Mouse (Mus musculus): ENCODE measurements at regions not wholly inside any gene's neighbourhood (a gene's known extent, or its start where the extent isn't known, plus 50 kb on each side); places are given as distances from the start of the nearest gene placed in this dataset.
"Not testable (repeated sequence)": the region's sequence is repeated elsewhere in the genome, so short reads cannot be mapped to it uniquely, and the experiment has no call there.

GRCm38 (mm10) chr8:28371752-28372151 lies 924.3 kb downstream of the Poteg start:
- DNase-seq (ENCODE audit: low read depth) = no peak

- no peak for DNase-seq (ENCODE audit: low read depth)
Observed at GRCm38 (mm10) chr8:28400141-28400540, 952.7 kb downstream of the Poteg start.

DNA sequence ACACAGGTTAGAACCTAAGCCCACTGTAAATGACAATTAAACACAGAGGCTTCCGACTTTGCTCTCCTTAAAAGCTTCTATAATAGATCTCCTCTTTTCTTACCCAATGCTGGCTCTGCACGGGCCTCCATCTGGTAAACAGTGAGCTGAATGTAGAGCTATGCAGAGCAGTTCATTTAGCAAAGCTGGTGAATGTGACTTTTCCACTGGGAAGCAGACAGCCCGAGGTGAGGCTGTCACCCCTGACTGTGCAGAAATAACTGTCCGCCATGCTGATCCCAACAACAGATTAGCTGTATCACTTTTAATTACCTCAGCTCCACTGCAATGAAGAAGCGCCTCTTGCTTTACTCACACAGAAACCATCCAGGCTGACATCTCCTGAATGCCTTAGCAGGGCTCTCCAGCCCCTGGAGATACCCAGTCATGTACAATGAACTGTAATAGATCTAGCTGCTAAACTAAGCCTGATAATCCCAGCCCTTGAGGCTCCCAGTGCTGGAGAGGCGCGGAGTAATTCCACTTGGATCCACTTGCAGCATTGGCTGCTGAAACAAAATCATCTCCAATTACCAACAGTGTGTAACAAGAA lies 980.2 kb downstream of the Poteg start:
- DNase-seq (ENCODE audit: low read depth) = no peak

GRCm38 (mm10) chr8:28473190-28473589 lies 1025.7 kb downstream of the Poteg start:
- DNase-seq (ENCODE audit: low read depth) = no peak

DNA sequence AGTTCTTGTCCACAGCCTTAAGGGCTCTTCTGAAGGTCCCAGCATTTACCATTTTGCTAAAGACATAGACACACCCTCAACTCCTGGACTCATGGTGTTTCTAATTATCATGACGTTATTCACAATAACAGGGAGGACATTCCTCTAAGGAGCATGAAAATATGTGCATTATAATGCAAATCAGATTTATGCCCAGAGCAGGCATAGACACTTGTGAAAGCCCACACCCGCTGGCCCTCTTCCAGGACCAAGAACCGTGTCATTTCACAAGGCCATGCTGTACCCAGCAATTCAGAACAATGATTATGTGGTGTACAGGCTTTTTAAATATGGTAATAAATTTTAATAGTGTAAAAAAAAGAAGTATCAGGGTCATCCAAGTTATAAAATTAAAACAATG lies 1040.4 kb downstream of the Poteg start:
- no peak for DNase-seq (ENCODE audit: low read depth)

DNA sequence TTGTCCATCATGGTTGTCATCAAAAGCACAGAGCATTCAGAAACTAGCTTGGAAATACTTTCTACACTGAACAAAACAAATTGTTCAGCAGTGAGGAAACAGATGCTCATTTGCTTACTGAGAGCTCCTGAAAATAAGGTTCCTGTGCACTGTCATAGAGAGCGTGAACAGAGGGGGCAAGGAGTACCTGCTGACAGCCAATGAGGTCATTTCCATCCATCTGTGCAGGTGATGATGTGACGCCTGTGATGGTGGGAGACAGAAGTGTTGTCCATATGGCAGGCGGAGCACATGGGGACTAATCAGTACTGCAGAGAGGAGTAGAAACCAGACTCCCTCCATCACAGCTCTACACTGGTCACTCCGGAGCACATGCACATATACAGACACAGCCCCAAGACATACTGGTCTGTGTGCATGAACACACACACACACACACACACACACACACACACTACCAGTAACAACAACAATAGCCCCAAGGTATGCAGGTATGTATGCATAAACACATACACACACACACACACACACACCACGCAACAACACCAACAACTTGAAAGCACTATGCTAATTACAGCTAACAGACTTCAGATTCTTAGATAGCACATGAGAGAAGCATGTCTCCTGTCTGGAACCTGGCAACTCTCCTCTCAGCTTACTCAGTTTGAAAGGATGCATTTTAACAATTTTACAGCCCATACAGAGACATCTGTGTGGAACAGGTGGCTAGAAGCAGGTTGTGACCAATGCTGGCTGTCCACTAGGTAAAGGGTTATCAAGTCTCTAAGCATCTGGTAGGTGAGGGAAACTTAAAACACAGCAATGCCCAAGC lies 1056.2 kb downstream of the Poteg start:
- DNase-seq (ENCODE audit: low read depth) = no peak

DNA sequence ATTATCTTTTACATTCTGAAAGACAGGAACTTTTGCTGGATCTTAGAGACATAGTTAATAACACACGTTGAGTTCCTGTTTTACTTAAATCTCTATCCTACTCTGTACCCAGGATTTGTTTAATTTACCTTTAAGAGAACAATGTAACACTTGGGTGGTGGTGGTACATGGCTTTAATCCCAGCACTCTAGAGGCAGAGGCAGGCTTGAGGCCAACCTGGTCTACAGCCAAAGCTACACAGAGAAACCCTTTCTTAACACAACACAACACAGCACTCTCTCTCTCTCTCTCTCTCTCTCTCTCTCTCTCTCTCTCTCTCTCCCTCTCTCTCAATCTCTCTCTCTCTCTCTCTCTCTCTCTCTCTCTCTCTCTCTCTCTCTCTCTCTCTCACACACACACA lies 1076.0 kb downstream of the Poteg start:
- not testable (repeated sequence) for DNase-seq (ENCODE audit: low read depth)

DNA sequence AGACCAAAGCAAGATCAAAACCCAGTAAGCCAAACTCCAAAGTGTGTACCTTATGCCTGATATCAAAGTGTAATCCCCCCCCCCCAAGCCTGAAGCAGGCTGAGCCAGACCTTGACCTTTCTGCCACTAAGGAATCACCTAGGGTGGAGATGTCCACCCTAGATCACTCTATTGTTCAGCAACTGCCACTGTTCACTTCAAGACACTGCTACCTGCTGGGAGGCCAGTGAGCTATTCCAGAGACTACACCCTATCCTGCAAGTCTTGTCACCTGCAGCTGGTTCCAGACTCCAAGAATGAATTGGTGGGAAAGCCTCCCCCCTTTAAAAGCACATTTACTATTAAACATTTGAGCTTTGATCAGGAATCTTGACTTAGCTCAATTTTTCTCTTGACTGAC lies 1099.8 kb downstream of the Poteg start:
- no peak for DNase-seq (ENCODE audit: low read depth)

- DNase-seq (ENCODE audit: low read depth) = no peak
Observed at GRCm38 (mm10) chr8:28559881-28560280, 1112.4 kb downstream of the Poteg start.

DNA sequence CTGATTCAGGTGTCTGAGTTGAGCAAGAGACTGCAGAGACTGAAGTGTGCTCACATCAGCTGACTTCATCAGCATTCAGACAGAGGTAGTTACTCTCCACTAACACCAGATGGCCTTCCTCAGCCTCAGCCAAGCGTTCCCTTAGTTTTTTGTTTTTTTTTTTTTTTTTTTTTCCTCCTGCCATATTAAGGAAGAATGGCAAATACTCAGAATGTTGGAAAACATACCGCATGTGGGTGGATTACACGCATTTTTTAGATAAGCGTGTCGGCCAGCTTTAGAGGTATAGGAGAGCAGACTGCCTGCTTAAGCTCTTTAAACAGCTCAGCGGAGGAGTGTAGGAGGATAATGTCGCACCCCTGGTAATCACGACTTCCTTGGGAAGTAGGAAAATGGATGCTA lies 1131.8 kb downstream of the Poteg start:
- DNase-seq (ENCODE audit: low read depth) = no peak

DNA sequence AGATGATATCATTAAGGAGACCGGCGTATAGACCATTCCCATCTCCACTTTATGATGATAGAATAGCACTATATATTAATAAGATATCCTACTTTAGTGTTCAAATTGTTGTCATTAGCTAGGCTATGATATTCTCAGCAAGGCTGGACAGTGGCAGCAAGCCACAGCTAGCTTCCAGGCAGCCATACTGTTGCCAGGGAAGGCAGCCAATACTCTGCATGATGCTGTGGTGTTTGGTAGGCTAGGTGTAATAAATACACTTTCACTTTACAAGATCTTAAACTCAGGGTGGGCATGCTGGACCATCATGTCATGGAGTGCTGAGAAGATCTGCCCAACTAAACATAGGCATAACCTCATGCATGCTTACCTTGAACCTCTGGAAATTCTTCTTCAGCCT lies 1133.4 kb downstream of the Poteg start:
- no peak for DNase-seq (ENCODE audit: low read depth)

GRCm38 (mm10) chr8:28589999-28590398 lies 1142.5 kb downstream of the Poteg start:
- no peak for DNase-seq (ENCODE audit: low read depth)

DNA sequence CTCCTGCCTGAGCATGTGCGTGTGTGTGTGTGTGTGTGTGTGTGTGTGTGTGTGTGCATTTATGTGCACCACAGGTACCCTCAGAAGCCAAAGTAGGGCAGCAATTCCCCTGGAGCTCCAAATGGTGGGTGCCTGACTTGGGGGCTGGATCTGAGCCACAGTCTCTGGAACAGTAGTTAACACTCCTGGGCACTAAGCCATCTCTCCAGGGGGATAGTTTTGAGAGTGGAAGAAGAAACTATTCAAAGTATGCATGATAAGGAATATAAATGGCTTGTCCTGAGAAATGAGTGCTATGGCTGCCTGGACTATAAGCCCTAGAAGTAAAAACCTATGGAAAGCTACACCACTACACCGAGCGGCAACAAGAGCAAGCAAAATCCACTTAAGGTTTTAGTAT lies 1145.8 kb downstream of the Poteg start:
- DNase-seq (ENCODE audit: low read depth) = no peak

DNA sequence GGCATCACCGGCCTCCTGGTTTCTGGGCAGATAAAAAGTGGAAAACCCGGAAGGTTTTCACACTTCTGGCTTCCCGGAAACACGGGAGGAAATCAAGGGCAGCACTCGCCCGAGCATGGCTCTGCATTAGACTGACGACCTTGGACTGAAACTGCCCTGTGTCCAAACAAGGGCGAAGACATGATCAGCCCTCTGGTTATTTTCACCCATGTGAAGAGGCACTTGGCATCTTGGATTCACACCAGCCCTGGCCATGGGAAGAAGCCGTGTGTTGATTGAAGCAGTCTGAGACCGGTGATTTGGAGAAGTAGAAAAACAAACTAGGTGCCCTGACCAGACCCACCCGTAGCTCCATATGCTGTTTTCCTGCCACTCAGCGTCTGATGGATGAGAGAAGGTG lies 1146.7 kb downstream of the Poteg start:
- no peak for DNase-seq (ENCODE audit: low read depth)

DNA sequence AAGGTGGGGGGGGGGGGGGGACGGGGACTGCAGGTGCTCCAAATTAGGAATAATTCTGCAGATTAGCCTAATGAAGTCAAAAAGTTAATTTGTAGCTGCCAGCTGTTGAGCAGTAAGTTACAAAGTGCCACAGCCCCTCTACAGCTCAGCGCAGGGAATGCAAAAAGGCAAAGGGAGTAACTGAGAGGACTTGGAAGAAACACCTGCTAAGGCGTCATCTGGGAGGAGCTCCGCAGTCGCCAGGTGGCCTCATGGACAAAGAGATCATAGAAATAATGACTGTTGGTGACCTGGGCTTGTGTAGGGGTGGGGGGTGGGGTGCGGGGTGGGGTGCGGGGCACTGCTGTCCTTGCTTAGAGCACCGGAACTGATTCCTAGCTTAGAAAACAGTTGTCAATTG lies 1147.1 kb downstream of the Poteg start:
- DNase-seq (ENCODE audit: low read depth) = no peak

DNA sequence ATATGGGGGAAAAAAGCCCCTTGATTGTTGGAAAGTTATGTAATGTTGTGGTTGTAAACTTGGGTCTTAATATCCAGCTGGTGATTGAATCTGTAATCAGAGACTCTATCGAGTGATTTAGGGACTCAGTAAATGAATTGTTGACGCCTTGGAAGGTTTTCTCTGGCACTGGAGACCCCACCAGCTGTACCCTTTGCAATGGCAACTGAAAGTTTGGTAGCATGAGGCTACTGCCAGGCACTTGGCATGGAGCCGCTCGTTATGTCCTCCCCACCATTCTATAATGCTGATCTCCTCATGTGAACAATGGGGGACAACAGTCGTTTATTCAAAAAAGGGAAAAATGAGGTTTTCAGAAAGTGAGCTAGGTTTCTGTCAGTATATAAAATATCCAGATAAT lies 1148.4 kb downstream of the Poteg start:
- no peak for DNase-seq (ENCODE audit: low read depth)

All from 416B (cell line).